Mouse (Mus musculus) heart, embryonic 12.5 days (tissue): Measurements from ENCODE around the gene Atoh7. TPM values are rescaled to one million over a fixed set of nuclear protein-coding genes. Genes with fewer than 3 reads are reported as not detected.

Experiments used
- polyA plus RNA-seq: library from polyadenylated mRNA; unstranded; fragments of >200 nt; fragmentation: Nextera tagmentation; extraction: Ambion mirVana; gene quantifications from 2 replicates; pipeline ENCODE4 v1.2.1, GENCODE M21; 2016

Gene Atoh7
- polyA plus RNA-seq, 1 experiment from 2014 or later = not detected

Other genes with a start within 250 kb of the Atoh7 start
- 28.7 and 35.4 TPM in 2 replicates for gene Tet1, start 190.7 kb upstream of the Atoh7 start, polyA plus RNA-seq
- gene Slc25a16, start 179.0 kb upstream of the Atoh7 start, polyA plus RNA-seq = 13.1 and 13.3 TPM in 2 replicates
- gene Dna2, start 152.6 kb upstream of the Atoh7 start, polyA plus RNA-seq = 25.5 and 26.5 TPM in 2 replicates
- gene Rufy2, start 119.4 kb upstream of the Atoh7 start, polyA plus RNA-seq = 14.6 and 15.9 TPM in 2 replicates
- gene Hnrnph3, start 75.4 kb upstream of the Atoh7 start, polyA plus RNA-seq = 70.7 and 77.3 TPM in 2 replicates
- 0.68 and 0.78 TPM in 2 replicates for gene Pbld2, start 75.3 kb upstream of the Atoh7 start, polyA plus RNA-seq
- 0.40 and 0.87 TPM in 2 replicates for gene Pbld1, start 39.5 kb upstream of the Atoh7 start, polyA plus RNA-seq
- 6.3 and 7.2 TPM in 2 replicates for gene Mypn, start 104.3 kb downstream of the Atoh7 start, polyA plus RNA-seq
- 29.9 and 32.1 TPM in 2 replicates for gene Herc4, start 144.2 kb downstream of the Atoh7 start, polyA plus RNA-seq